Mouse (Mus musculus): ENCODE measurements around the gene Ppp1r12a.

DNA sequence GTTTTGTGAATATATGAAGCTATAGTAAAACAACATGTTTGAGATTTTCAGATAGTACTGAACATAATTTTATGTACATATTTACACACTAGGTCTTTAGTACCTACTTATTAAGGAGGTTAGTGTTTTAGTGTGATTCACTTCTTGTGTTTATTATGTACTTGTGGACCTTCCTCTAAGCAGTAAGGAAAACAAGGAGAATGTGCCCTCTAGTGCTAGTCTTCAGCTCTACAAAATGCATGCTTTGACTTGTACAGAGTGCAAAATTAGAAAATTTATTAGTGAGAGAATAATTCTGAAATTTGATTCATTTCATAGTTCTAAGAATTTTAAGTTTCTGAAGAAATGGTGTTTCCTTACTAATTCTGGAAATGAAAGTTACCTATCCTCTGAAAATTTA lies 28.6 kb downstream of the Ppp1r12a start:
- no peak for TF ChIP-seq POLR2A (IDR thresholded peaks at IDR 0.05; ENCODE audit: insufficient read length, low read depth)
- no peak for TF ChIP-seq MYOG (IDR thresholded peaks at IDR 0.05; ENCODE audit: control insufficient read depth in 1 of 3, insufficient read depth in 1 of 3, insufficient read length in 2 of 3, low read depth in 2 of 3)
- no peak for TF ChIP-seq SRF (IDR thresholded peaks at IDR 0.05; ENCODE audit: control insufficient read depth, insufficient read length, low read depth)
- no peak for TF ChIP-seq MAX (IDR thresholded peaks at IDR 0.05; ENCODE audit: low read depth)
- no peak for TF ChIP-seq E2F4 (IDR thresholded peaks at IDR 0.05; ENCODE audit: insufficient read depth)
- TF ChIP-seq MYOD1 (IDR thresholded peaks at IDR 0.05; ENCODE audit: control insufficient read depth in 1 of 3, insufficient read length in 2 of 3, low read depth in 2 of 3), result no peak
- TF ChIP-seq CEBPB (IDR thresholded peaks at IDR 0.05; ENCODE audit: insufficient read depth, poor library complexity, severe bottlenecking), result no peak
- no peak for TF ChIP-seq USF1 (IDR thresholded peaks at IDR 0.05; ENCODE audit: low read depth)
- no peak for TF ChIP-seq POLR2AphosphoS2 (IDR thresholded peaks at IDR 0.05; ENCODE audit: insufficient read length, low read depth)
- no peak for TF ChIP-seq TCF12 (IDR thresholded peaks at IDR 0.05; ENCODE audit: insufficient read depth, poor library complexity, severe bottlenecking)
- no peak for TF ChIP-seq REST (IDR thresholded peaks at IDR 0.05; ENCODE audit: insufficient read depth, insufficient read length)
- TF ChIP-seq TCF3 (IDR thresholded peaks at IDR 0.05; ENCODE audit: insufficient read length, low read depth), result no peak

All from myocyte (in vitro differentiated cells).